Mouse (Mus musculus) erythroblast, embryonic 14.5 days (primary cell): ENCODE measurements around the gene Adgb.

Source experiments
- GATA1 ChIP-seq: IDR thresholded peaks from 2 replicates; pipeline ENCODE4 v1.6.1; 2012; ENCODE audit warnings: low read length, inconsistent platforms, mixed read lengths
- TAL1 ChIP-seq: IDR thresholded peaks from 3 replicates; pipeline ENCODE4 v1.6.1; 2012; ENCODE audit warnings: low read length, inconsistent platforms, mixed read lengths

DNA sequence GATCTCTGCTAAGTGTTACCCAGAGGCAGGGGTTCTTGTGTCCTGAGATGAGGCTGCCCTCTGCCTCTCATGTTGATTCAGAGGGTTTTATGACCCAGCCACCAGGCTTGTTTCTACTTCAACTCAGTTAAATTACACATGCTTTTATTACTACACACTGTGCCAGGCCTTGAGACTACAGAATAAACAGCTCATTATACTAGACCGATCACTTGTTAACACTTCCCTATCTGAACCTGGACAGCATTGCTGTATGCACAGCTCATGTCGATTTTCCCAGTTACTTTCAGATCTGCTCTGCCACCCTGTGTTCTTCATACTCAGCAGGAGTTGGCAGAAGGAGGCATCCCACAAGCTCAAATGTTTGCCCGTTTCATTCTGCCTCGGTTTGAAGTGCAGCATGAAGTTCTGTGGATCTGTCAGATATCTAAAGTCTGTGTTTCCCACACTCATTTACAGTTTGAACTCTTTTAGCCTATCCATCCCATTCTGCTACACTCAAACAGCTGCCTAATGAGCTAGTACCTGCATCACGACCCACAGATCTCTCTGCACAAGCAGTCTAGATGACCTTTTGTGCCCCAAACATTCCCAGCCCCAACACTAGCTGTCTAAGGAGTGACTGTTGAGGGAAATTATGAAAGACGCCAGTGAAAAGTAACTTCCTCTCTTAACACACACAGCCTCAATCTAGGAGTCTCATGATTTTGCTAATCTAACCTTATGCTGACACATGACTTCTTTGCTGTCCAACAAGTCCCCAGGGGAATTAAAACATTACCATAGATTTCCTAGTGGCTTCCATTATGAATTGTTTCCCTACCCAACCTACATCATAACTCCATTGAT lies 3.2 kb downstream of the Adgb start:
- TF ChIP-seq TAL1 (no peak), GATA1 (no peak)
